Mouse (Mus musculus) liver, embryonic 11.5 days (tissue): ENCODE measurements around the gene Dbnl. TPM values are rescaled to one million over a fixed set of nuclear protein-coding genes. Genes with fewer than 3 reads are reported as not detected.

Experiments
- ATAC-seq: fragments of 200-750 bp; cut with Nextera tagmentation; replicated peaks from 2 replicates; pipeline ENCODE4 v1.8.0; 2017; ENCODE audit warnings: moderate number of reproducible peaks, mild to moderate bottlenecking, moderate TSS enrichment, moderate library complexity; ENCODE audit not compliant: low FRiP score
- DNase-seq: peaks from one replicate; pipeline ENCODE4 v3.0.0-alpha.2; 2017; ENCODE audit warnings: low spot score
- H3K27ac ChIP-seq: fragments of 300-500 bp; sonication (generic); 2 replicates; pipeline ENCODE4 v1.5.1; 2014; ENCODE audit warnings: mild to moderate bottlenecking, low read depth, low read length, control low read depth
- H3K27me3 ChIP-seq: fragments of 300-500 bp; sonication (generic); replicated peaks from 2 replicates; pipeline ENCODE4 v1.6.1; 2014; ENCODE audit warnings: low read length, mixed read lengths; ENCODE audit not compliant: control insufficient read depth, insufficient read depth
- H3K36me3 ChIP-seq: fragments of 300-500 bp; sonication (generic); 2 replicates; pipeline ENCODE4 v1.6.1; 2014; ENCODE audit warnings: mild to moderate bottlenecking, low read length, moderate library complexity, mixed read lengths; ENCODE audit not compliant: control insufficient read depth, insufficient read depth
- H3K4me1 ChIP-seq: fragments of 300-500 bp; sonication (generic); replicated peaks from 2 replicates; pipeline ENCODE4 v1.6.1; 2014; ENCODE audit warnings: low read length, mixed read lengths; ENCODE audit not compliant: control insufficient read depth, insufficient read depth
- H3K4me2 ChIP-seq: fragments of 300-500 bp; sonication (generic); 2 replicates; pipeline ENCODE4 v1.6.1; 2014; ENCODE audit warnings: mild to moderate bottlenecking, control low read depth, moderate library complexity
- H3K4me3 ChIP-seq: fragments of 300-500 bp; sonication (generic); 2 replicates; pipeline ENCODE4 v1.5.1; 2014; ENCODE audit warnings: low read depth, low read length, control low read depth
- H3K9ac ChIP-seq: fragments of 300-500 bp; sonication (generic); 2 replicates; pipeline ENCODE4 v1.6.1; 2014; ENCODE audit warnings: low read depth, low read length, control low read depth
- H3K9me3 ChIP-seq: fragments of 300-500 bp; sonication (generic); 2 replicates; pipeline ENCODE4 v1.6.1; 2016; ENCODE audit warnings: low read length, inconsistent platforms, mixed read lengths; ENCODE audit not compliant: control insufficient read depth
- WGBS: fragments of 180-500 bp; shearing (Covaris S2); extraction: QIAGEN DNeasy Blood & Tissue Kit; methylation state at CpG from one replicate; pipeline ENCODE4 v1.1.7; 2014; 5-methylcytosine and 5-hydroxymethylcytosine counted together
- polyA plus RNA-seq: library from polyadenylated mRNA; unstranded; fragments of >200 nt; fragmentation: Nextera tagmentation; extraction: Ambion mirVana; gene quantifications from 2 replicates; pipeline ENCODE4 v1.2.1, GENCODE M21; 2014

Dbnl gene
- polyA plus RNA-seq, 1 experiment from 2014 or later = 104 TPM

- Histone ChIP-seq H3K36me3 (no peaks in the 10 kb centered on the region), H3K9me3 (no peaks in the 10 kb centered on the region), H3K4me3 (no peak overlapping the region), H3K4me1 (no peaks in the 10 kb centered on the region), H3K4me2 (no peak overlapping the region), H3K27me3 (no peaks in the 10 kb centered on the region), H3K27ac (no peak overlapping the region), H3K9ac (no peak overlapping the region)
- 62% methylated on average over 5 of the region's 5 CpGs for WGBS
- ATAC-seq (no peak), DNase-seq (no peak)
Measured at GRCm38 (mm10) chr11:5850452-5850851, 62.2 kb downstream of the Dbnl start.

Other genes with a start within 250 kb of the Dbnl start
- 22.3 and 24.6 TPM in 2 replicates for gene Ccdc117, start 246.3 kb upstream of the Dbnl start, polyA plus RNA-seq
- 0.73 and 0.82 TPM in 2 replicates for gene Ankrd36, start 218.8 kb upstream of the Dbnl start, polyA plus RNA-seq
- 203 and 204 TPM in 2 replicates for gene Mrps24, start 72.8 kb upstream of the Dbnl start, polyA plus RNA-seq
- gene Urgcp, start 26.1 kb upstream of the Dbnl start, polyA plus RNA-seq = 17.0 and 17.1 TPM in 2 replicates
- gene Pgam2, start 15.2 kb downstream of the Dbnl start, polyA plus RNA-seq = 6.0 and 12.1 TPM in 2 replicates
- 6.0 and 6.2 TPM in 2 replicates for gene Polm, start 49.5 kb downstream of the Dbnl start, polyA plus RNA-seq
- gene Aebp1, start 73.5 kb downstream of the Dbnl start, polyA plus RNA-seq = 11.3 TPM in 2 replicates
- gene Pold2, start 89.8 kb downstream of the Dbnl start, polyA plus RNA-seq = 151 and 158 TPM in 2 replicates
- gene Myl7, start 110.3 kb downstream of the Dbnl start, polyA plus RNA-seq = 73.1 and 156 TPM in 2 replicates
- 0.35 and 0.45 TPM in 2 replicates for gene Gck, start 161.6 kb downstream of the Dbnl start, polyA plus RNA-seq
- gene Ykt6, start 167.2 kb downstream of the Dbnl start, polyA plus RNA-seq = 18.4 TPM in 2 replicates